51 mouse cellular contexts compared by ENCODE assay signal in genomic region chr19:11787826-11788225, GRCm38 (mm10). TPM values are rescaled to one million over a fixed set of nuclear protein-coding genes. Genes with fewer than 3 reads are reported as not detected.
"Had no signal": no experiment of that assay in that cellular context is flagged by ENCODE, and none has a peak within 500 bp of the region (broad histone marks: within the 10 kb centered on the region; RNA-seq: fewer than 3 reads in every experiment).

No protein-coding gene starts in this region.

- H3K27ac ChIP-seq: heart, embryonic 10.5 days; heart, embryonic 13.5 days; heart, embryonic 15.5 days; hindbrain, embryonic 10.5 days; hindbrain, embryonic 12.5 days; hindbrain, embryonic 13.5 days; hindbrain, embryonic 14.5 days; hindbrain, embryonic 15.5 days; hindbrain, postnatal 0 days; kidney, embryonic 15.5 days; kidney, postnatal 0 days; layer of hippocampus, adult 2 months; left cerebral cortex, adult 2 months had no signal

- H3K4me3 ChIP-seq: heart, embryonic 10.5 days; heart, embryonic 12.5 days; heart, embryonic 13.5 days; heart, embryonic 15.5 days; hindbrain, embryonic 10.5 days; hindbrain, embryonic 12.5 days; hindbrain, embryonic 13.5 days; hindbrain, embryonic 15.5 days; kidney, embryonic 15.5 days; layer of hippocampus, adult 2 months; left cerebral cortex, adult 2 months had no signal

- H3K9me3 ChIP-seq: heart, embryonic 10.5 days; heart, embryonic 12.5 days; heart, embryonic 13.5 days; heart, embryonic 15.5 days; hindbrain, embryonic 10.5 days; hindbrain, embryonic 12.5 days; hindbrain, embryonic 13.5 days; hindbrain, embryonic 15.5 days; kidney, embryonic 15.5 days had no signal

- H3K4me1 ChIP-seq: heart, embryonic 10.5 days; heart, embryonic 12.5 days; heart, embryonic 13.5 days; heart, embryonic 15.5 days; hindbrain, embryonic 10.5 days; hindbrain, embryonic 12.5 days; hindbrain, embryonic 13.5 days; hindbrain, embryonic 15.5 days had no signal

- H3K9ac ChIP-seq: heart, embryonic 12.5 days; heart, embryonic 13.5 days; heart, embryonic 15.5 days; hindbrain, embryonic 12.5 days; hindbrain, embryonic 13.5 days; hindbrain, embryonic 14.5 days; hindbrain, embryonic 15.5 days; kidney, embryonic 15.5 days had no signal

- H3K36me3 ChIP-seq: heart, embryonic 10.5 days; heart, embryonic 13.5 days; hindbrain, embryonic 10.5 days; hindbrain, embryonic 12.5 days had no signal

- H3K27me3 ChIP-seq: heart, embryonic 12.5 days; heart, embryonic 13.5 days; heart, embryonic 15.5 days; hindbrain, embryonic 12.5 days; hindbrain, embryonic 13.5 days; hindbrain, embryonic 15.5 days; kidney, embryonic 15.5 days had no signal

- H3K4me2 ChIP-seq: heart, embryonic 12.5 days; heart, embryonic 13.5 days; heart, embryonic 15.5 days; hindbrain, embryonic 12.5 days; hindbrain, embryonic 13.5 days; hindbrain, embryonic 14.5 days; hindbrain, embryonic 15.5 days; kidney, embryonic 15.5 days had no signal

- DNase-seq: heart, postnatal 10 days; heart, postnatal 14 days; heart, postnatal 36 days; heart, postnatal 4 days; kidney, adult 11 months; kidney, adult 18-20 months; kidney, adult 2 months; kidney, adult 8-10 months; kidney, adult 9 months; kidney, postnatal 10 days; kidney, postnatal 14 days; kidney, postnatal 25 days; kidney, postnatal 36 days; kidney, postnatal 4 days; layer of hippocampus, adult 9-11 months; layer of hippocampus, postnatal 36 days had no signal

- ATAC-seq: hindbrain, embryonic 16.5 days; hindbrain, postnatal 0 days; inflammation-experienced regulatory T-cells, adult 6 months; intestine, embryonic 16.5 days; intestine, postnatal 0 days had no signal

RNA-seq across cellular contexts. Expression of gene Gif, which starts 40.5 kb away (rescaled TPM):
- total RNA-seq: heart, postnatal 10 days; heart, postnatal 14 days; heart, postnatal 25 days; heart, postnatal 36 days; heart, postnatal 4 days; hematopoietic stem cell, adult 5-6 weeks; hindbrain, postnatal 0 days; layer of hippocampus, adult 18-20 months; layer of hippocampus, adult 2 months; layer of hippocampus, adult 8-10 months; layer of hippocampus, postnatal 10 days; layer of hippocampus, postnatal 14 days; layer of hippocampus, postnatal 25 days; layer of hippocampus, postnatal 36 days; left cerebral cortex, adult 18-20 months; left cerebral cortex, adult 2 months; left cerebral cortex, adult 8-10 months had no signal
- polyA plus RNA-seq: heart, embryonic 10.5 days; heart, embryonic 12.5 days; heart, embryonic 13.5 days; heart, embryonic 14.5 days; heart, embryonic 15.5 days; heart, embryonic 16.5 days; heart, postnatal 0 days; hindbrain, embryonic 10.5 days; hindbrain, embryonic 11.5 days; hindbrain, embryonic 12.5 days; hindbrain, embryonic 13.5 days; hindbrain, embryonic 14.5 days; hindbrain, embryonic 15.5 days; hindbrain, embryonic 16.5 days; hindbrain, postnatal 0 days; inflammation-experienced regulatory T-cells, adult 6 months; intestine, embryonic 14.5 days; intestine, embryonic 16.5 days; intestine, postnatal 0 days; kidney, adult 2 months; kidney, embryonic 14.5 days; kidney, embryonic 15.5 days; kidney, embryonic 16.5 days; kidney, postnatal 0 days had no signal

RNA-seq across cellular contexts. Expression of gene Olfr1417, which starts 51.2 kb away (rescaled TPM):
- total RNA-seq: heart, postnatal 10 days; heart, postnatal 14 days; heart, postnatal 25 days; heart, postnatal 36 days; heart, postnatal 4 days; hematopoietic stem cell, adult 5-6 weeks; hindbrain, postnatal 0 days; layer of hippocampus, adult 18-20 months; layer of hippocampus, adult 2 months; layer of hippocampus, adult 8-10 months; layer of hippocampus, postnatal 10 days; layer of hippocampus, postnatal 14 days; layer of hippocampus, postnatal 25 days; layer of hippocampus, postnatal 36 days; left cerebral cortex, adult 18-20 months; left cerebral cortex, adult 2 months; left cerebral cortex, adult 8-10 months had no signal
- polyA plus RNA-seq: heart, embryonic 10.5 days; heart, embryonic 13.5 days; heart, embryonic 15.5 days; heart, embryonic 16.5 days; heart, postnatal 0 days; hindbrain, embryonic 10.5 days; hindbrain, embryonic 12.5 days; hindbrain, embryonic 13.5 days; inflammation-experienced regulatory T-cells, adult 6 months; intestine, embryonic 14.5 days; intestine, embryonic 16.5 days; kidney, adult 2 months; kidney, embryonic 15.5 days; kidney, postnatal 0 days; large intestine, adult 2 months had no signal
